Mouse (Mus musculus) limb, embryonic 14.5 days (tissue): ENCODE measurements around the gene Acap1. TPM values are rescaled to one million over a fixed set of nuclear protein-coding genes. Genes with fewer than 3 reads are reported as not detected.

Experiments used
- ATAC-seq: fragments of 200-750 bp; cut with Nextera tagmentation; 2 replicates; pipeline ENCODE4 v1.8.0; 2017; ENCODE audit warnings: low read depth, moderate number of reproducible peaks, moderate TSS enrichment; ENCODE audit not compliant: low FRiP score
- DNase-seq: peaks from one replicate; pipeline ENCODE4 v3.0.0-alpha.2; 2015; ENCODE audit warnings: low spot score
- H3K27ac ChIP-seq: fragments of 300-500 bp; sonication (generic); replicated peaks from 2 replicates; pipeline ENCODE4 v1.5.1; 2014; ENCODE audit warnings: low read depth, mild to moderate bottlenecking, low read length, moderate library complexity, mixed read lengths
- H3K27me3 ChIP-seq: fragments of 300-500 bp; sonication (generic); 2 replicates; pipeline ENCODE4 v1.6.1; 2014; ENCODE audit warnings: low read length, mixed read lengths; ENCODE audit not compliant: control insufficient read depth, insufficient read depth
- H3K36me3 ChIP-seq: fragments of 300-500 bp; sonication (generic); 2 replicates; pipeline ENCODE4 v1.6.1; 2014; ENCODE audit warnings: mild to moderate bottlenecking, low read length, moderate library complexity, mixed read lengths; ENCODE audit not compliant: control insufficient read depth, insufficient read depth
- H3K4me1 ChIP-seq: fragments of 300-500 bp; sonication (generic); 2 replicates; pipeline ENCODE4 v1.6.1; 2014; ENCODE audit warnings: antibody characterized with exemption, low read length, mixed read lengths; ENCODE audit not compliant: control insufficient read depth, insufficient read depth
- H3K4me2 ChIP-seq: fragments of 300-500 bp; sonication (generic); replicated peaks from 2 replicates; pipeline ENCODE4 v1.6.1; 2014; ENCODE audit warnings: low read depth, mild to moderate bottlenecking, low read length, moderate library complexity; ENCODE audit not compliant: severe bottlenecking
- H3K4me3 ChIP-seq: fragments of 300-500 bp; sonication (generic); replicated peaks from 2 replicates; pipeline ENCODE4 v1.5.1; 2014; ENCODE audit warnings: low read length
- H3K9ac ChIP-seq: fragments of 300-500 bp; sonication (generic); 2 replicates; pipeline ENCODE4 v1.6.1; 2014; ENCODE audit warnings: mild to moderate bottlenecking, low read depth, low read length, moderate library complexity; ENCODE audit not compliant: severe bottlenecking
- H3K9me3 ChIP-seq: fragments of 300-500 bp; sonication (generic); 2 replicates; pipeline ENCODE4 v1.6.1; 2016; ENCODE audit warnings: low read length; ENCODE audit not compliant: control insufficient read depth
- POLR2A ChIP-seq: fragments of 200-500 bp; IDR thresholded peaks from 2 replicates; pipeline ENCODE4 v1.8.0; 2012; ENCODE audit warnings: inconsistent platforms, mild to moderate bottlenecking, moderate library complexity, borderline replicate concordance; ENCODE audit not compliant: insufficient read depth, insufficient read length; ENCODE audit errors: extremely low read depth
- WGBS: fragments of 180-500 bp; shearing (Covaris S2); extraction: QIAGEN DNeasy Blood & Tissue Kit; methylation state at CpG from one replicate; pipeline ENCODE4 v1.1.7; 2014; 5-methylcytosine and 5-hydroxymethylcytosine counted together
- polyA plus RNA-seq, 2 experiments: library from polyadenylated mRNA; depleted of rRNA in 1 of 2; stranded (reverse) in 1 of 2; unstranded in 1 of 2; fragments of >200 nt; fragmentation: Nextera tagmentation in 1 of 2; extraction: Ambion mirVana in 1 of 2; gene quantifications; 2 replicates each; pipeline versions ENCODE4 v1.2.1 to v1.2.3; 2012 to 2014

Acap1 gene
- polyA plus RNA-seq, 2 experiments: 2.1 TPM

DNA sequence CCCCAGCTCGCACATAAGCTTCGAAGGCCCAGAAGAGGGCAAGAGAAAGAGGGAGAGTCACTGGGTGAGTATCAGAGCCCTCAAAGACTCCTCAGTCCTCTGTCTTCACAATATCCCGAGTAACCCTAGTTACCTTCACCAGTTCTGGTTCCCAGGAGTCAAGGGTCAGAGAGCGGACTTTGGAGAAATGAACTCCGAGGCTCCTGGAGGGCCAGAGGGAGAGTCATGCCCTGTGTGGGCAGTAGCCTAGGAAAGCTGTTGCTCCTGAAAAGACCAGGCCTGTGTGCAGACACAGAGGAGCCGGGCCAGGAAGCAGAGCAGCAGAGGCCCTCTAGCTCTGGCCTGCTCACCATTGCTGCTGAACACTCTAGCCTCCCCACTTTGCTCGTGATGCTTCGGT is 10.7 kb downstream of the Acap1 start:
- no peaks in the 10 kb centered on the region for H3K9me3 ChIP-seq
- H3K9ac ChIP-seq: no peak overlapping the region
- H3K4me2 ChIP-seq: no peak overlapping the region
- DNase-seq (no peak), ATAC-seq (no peak)
- peaks cover 8% of the 10 kb centered on the region for H3K4me1 ChIP-seq
- H3K27ac ChIP-seq: no peak overlapping the region
- H3K36me3 ChIP-seq: no peaks in the 10 kb centered on the region
- no peaks in the 10 kb centered on the region for H3K27me3 ChIP-seq
- H3K4me3 ChIP-seq: no peak overlapping the region
- no peak for TF ChIP-seq POLR2A
- 84% methylated on average over 8 of the region's 8 CpGs for WGBS

DNA sequence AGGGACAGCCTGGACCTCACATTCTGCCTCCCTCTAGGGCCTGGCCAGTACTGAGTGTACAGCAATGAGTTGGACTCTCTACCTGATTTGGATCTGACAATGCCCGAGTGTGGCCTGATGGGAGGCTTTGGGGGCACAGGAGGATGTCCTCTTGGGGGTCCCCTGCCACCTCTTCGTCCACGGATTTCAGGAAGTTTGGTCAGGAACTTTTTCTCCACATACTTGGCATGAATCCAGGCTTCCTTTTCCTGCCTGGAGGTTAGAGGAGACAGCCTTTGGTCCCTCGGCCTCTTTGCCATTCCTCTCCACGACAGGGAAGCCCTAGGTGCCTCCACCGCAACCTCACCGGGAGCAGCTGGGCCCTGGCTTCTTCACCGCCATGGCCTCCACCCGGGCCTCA is 11.1 kb downstream of the Acap1 start:
- Histone ChIP-seq H3K27me3 (no peaks in the 10 kb centered on the region), H3K9me3 (no peaks in the 10 kb centered on the region), H3K4me1 (peaks cover 12% of the 10 kb centered on the region), H3K9ac (no peak overlapping the region), H3K36me3 (no peaks in the 10 kb centered on the region), H3K4me2 (no peak overlapping the region), H3K27ac (no peak overlapping the region), H3K4me3 (no peak overlapping the region)
- ATAC-seq (no peak), DNase-seq (no peak)
- no peak for TF ChIP-seq POLR2A
- 74% methylated on average over 9 of the region's 9 CpGs for WGBS

DNA sequence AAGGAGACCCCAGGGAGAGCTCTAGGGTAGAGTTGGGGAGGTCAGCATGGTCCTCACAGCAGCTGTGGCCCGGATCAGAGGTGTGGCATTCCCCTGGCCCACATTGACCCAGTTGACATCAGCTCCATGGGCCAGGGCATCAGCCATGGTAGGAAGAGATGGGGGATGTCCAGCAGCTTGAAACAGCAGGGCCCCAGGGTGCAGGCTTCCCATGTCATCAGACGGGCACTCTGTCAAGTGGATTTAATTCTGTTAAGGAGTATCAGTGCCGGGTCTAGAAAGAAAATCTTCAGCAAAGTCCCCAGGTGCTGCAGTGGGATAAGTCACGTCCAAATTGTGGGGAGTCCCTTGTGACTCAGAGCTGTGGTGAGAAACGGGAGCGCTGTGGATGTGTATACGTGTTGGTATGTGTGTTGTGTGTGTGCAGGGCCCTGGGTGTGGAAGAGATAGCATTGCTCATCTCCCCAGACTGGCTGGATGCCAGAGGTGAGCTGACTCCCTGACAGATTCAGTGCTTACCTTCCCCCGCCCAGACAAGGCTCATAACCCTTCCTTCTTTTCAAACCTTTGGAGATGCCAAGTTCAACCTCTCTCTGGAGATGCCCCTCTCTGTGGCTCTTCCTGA is 11.7 kb downstream of the Acap1 start:
- no peak overlapping the region for H3K4me2 ChIP-seq
- no peaks in the 10 kb centered on the region for H3K9me3 ChIP-seq
- no peak overlapping the region for H3K4me3 ChIP-seq
- TF ChIP-seq POLR2A: no peak
- H3K27ac ChIP-seq: no peak overlapping the region
- H3K27me3 ChIP-seq: no peaks in the 10 kb centered on the region
- no peak overlapping the region for H3K9ac ChIP-seq
- DNase-seq (no peak), ATAC-seq (no peak)
- H3K4me1 ChIP-seq: peaks cover 18% of the 10 kb centered on the region
- no peaks in the 10 kb centered on the region for H3K36me3 ChIP-seq
- WGBS: 87% methylated on average over 8 of the region's 8 CpGs

DNA sequence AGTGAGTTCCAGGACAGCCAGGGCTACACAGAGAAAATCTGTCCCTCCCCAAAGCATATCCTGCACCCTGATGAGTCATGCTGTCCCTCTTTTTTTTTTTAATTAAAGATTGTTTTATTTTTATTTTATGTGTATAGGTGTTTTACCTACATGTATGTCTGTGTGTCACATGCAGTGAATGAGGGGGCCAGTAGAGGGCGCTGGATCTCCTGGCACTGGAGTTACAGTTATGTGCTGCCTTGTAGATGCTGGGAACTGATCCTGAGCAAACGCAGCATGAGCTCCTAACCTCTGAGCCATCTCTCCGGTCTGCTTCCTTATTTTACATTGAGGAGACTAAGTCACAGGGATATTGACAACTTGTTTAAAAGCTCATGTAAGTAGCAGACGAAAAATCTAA is 12.3 kb downstream of the Acap1 start:
- no peak for TF ChIP-seq POLR2A
- no peaks in the 10 kb centered on the region for H3K9me3 ChIP-seq
- peaks cover 19% of the 10 kb centered on the region for H3K4me1 ChIP-seq
- no peak for DNase-seq
- no peak overlapping the region for H3K9ac ChIP-seq
- no peak overlapping the region for H3K4me2 ChIP-seq
- H3K27ac ChIP-seq: no peak overlapping the region
- no peak overlapping the region for H3K4me3 ChIP-seq
- H3K27me3 ChIP-seq: no peaks in the 10 kb centered on the region
- no peaks in the 10 kb centered on the region for H3K36me3 ChIP-seq
- WGBS: 54% methylated on average over 4 of the region's 4 CpGs
- ATAC-seq: no peak

DNA sequence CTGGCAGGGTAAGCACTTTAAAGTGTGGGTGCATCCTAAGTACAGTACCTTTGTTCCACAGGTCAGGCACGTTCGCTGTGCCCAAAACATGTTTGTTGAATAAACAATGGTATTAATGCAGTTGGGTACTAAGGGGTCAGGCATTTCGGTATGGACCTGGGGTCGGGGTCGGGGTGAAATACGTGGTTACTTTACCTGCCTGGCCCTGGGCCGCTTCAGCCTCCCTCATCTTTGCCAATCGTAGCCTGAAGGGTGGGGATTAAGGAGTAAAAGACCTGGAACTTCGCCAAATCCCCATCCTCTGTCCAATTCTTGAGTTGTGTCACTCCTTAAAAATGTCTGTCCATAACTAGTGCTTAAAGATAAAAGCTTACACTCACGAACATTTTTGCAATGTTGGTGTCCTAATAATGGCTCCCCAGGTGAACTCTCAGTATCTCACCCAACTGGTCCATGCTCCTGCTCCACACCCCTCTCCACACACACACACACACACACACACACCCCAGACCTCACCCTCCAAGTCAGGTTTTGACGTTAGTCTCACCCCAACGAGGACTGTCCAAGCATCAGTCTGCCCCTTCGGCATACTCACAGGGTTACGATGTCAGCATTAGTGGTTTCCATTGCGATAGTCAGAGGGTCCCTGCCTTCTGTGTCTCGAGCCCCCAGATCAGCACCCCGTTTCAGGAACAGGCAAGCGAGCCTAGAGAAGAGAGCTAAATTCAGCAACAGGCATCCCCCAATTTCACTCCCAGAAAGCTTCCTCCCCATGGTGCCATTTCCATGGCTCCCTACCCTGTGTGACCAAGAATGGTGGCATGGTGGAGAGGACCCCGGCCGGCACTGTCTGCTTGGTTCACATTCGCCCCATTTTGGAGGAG is 13.3 kb downstream of the Acap1 start:
- Histone ChIP-seq H3K27ac (peak overlapping the region; percentile 69), H3K9me3 (no peaks in the 10 kb centered on the region), H3K4me1 (peaks cover 20% of the 10 kb centered on the region), H3K4me3 (peak overlapping the region; percentile 46), H3K4me2 (peak overlapping the region; percentile 79), H3K27me3 (no peaks in the 10 kb centered on the region), H3K9ac (peak overlapping the region; percentile 67), H3K36me3 (no peaks in the 10 kb centered on the region)
- TF ChIP-seq POLR2A: no peak
- WGBS: 61% methylated on average over 21 of the region's 21 CpGs
- DNase-seq (peak; percentile 57), ATAC-seq (no peak)
